Mouse (Mus musculus): Measurements from ENCODE around the gene Chek2. TPM values are rescaled to one million over a fixed set of nuclear protein-coding genes. Genes with fewer than 3 reads are reported as not detected.

Gene Chek2
- polyA plus RNA-seq, 1 experiment from 2014 or later, result 24.7 TPM

DNA sequence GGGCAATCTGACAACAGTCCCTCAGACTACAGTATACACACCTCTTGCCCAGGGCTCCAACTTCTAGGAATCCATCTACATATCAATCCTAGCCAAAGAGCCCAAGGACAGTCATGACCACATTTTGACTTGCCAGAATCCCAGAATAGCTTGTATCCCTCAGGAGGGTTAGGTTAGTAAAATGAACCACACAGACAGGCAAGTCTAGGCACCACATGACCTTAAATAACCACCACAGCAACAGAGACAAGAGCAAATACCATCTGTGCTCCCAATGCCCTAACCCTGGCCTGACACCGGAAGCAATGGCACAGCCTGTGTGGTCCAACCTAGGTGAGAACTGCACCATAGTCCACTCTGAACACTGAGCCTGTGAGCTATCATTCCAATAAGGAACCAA is 33.1 kb upstream of the Chek2 start:
- no peak for ATAC-seq (replicated peaks; ENCODE audit: insufficient number of reproducible peaks, low FRiP score, low TSS enrichment, low read depth)
- Histone ChIP-seq H3K4me2 (ENCODE audit: low read depth, low read length) (no peak overlapping the region), H3K27ac (replicated peaks; ENCODE audit: low read depth, low read length) (no peak overlapping the region), H3K4me3 (ENCODE audit: low read depth, low read length) (no peak overlapping the region), H3K27me3 (ENCODE audit: control insufficient read depth, insufficient read depth, low read length) (no peaks in the 10 kb centered on the region), H3K9me3 (replicated peaks; ENCODE audit: control insufficient read depth, low read length) (no peaks in the 10 kb centered on the region), H3K36me3 (replicated peaks; ENCODE audit: control insufficient read depth, insufficient read depth, low read depth, low read length) (peaks cover 3% of the 10 kb centered on the region; the same call in 1 of the 2 replicates), H3K9ac (replicated peaks; ENCODE audit: low read length) (no peak overlapping the region), H3K4me1 (ENCODE audit: control insufficient read depth, insufficient read depth, low read length) (peaks cover 5% of the 10 kb centered on the region)
- DNase-seq (ENCODE audit: low spot score), result no peak
- WGBS, result 68% methylated on average over 1 of the region's 1 CpGs

DNA sequence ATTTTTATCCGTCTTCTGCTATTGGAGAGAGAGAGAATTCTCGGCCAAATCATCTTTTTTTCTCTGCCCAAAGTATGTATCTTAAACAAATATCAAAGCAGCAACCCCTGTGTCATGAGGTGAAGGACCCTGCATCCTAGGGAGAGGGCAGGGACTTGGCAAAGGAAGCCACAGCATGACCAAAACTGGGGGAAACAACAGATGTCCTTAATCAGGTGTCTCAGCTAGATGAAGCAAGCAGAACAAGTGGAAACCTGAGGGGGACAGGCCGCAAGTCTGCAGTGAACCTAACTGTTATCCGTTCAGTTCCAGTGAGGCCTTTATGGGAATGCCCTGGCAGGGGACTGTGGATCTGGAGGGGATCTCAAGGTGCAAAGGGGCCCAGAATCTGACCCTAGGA is 32.3 kb upstream of the Chek2 start:
- Histone ChIP-seq H3K27ac (replicated peaks; ENCODE audit: low read depth, low read length) (no peak overlapping the region), H3K4me3 (ENCODE audit: low read depth, low read length) (peak overlapping the region; percentile 96), H3K4me2 (ENCODE audit: low read depth, low read length) (peak overlapping the region; percentile 86), H3K27me3 (ENCODE audit: control insufficient read depth, insufficient read depth, low read length) (no peaks in the 10 kb centered on the region), H3K9ac (replicated peaks; ENCODE audit: low read length) (peak overlapping the region; percentile 97), H3K36me3 (replicated peaks; ENCODE audit: control insufficient read depth, insufficient read depth, low read depth, low read length) (peaks cover 3% of the 10 kb centered on the region; the same call in 1 of the 2 replicates), H3K4me1 (ENCODE audit: control insufficient read depth, insufficient read depth, low read length) (peaks cover 5% of the 10 kb centered on the region), H3K9me3 (replicated peaks; ENCODE audit: control insufficient read depth, low read length) (no peaks in the 10 kb centered on the region)
- DNase-seq (ENCODE audit: low spot score) (no peak), ATAC-seq (replicated peaks; ENCODE audit: insufficient number of reproducible peaks, low FRiP score, low TSS enrichment, low read depth) (no peak)
- WGBS, result 80% methylated on average over 4 of the region's 4 CpGs

DNA sequence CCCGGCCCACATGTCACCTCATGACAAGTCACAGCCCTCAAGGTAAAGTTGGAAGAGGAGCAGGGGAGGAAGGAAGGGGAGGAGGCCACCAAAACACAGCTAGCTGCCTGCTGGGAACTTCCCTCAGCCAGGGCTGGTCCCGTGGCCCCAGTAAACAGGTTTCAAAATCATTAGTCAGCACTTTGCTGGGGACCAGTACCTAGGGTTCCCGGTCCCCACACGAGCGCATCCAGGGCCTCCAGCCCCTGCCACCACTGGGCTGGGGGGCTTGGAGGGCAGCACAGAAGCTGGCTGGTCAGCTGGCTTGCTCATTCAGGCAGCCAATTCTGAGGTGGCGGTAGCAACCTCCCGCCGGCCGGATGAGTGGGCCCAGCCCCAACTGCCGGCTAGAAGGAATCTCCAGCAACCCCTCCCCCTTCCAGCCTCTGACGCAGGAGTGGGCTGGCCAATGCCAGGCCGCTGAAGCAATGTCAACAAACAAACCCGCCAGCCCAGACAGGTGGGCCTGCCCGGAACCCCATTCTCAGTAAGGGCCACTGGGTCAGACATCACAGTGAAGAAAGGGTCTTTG is 31.6 kb upstream of the Chek2 start:
- WGBS, result 3% methylated on average over 14 of the region's 14 CpGs
- Histone ChIP-seq H3K9me3 (replicated peaks; ENCODE audit: control insufficient read depth, low read length) (no peaks in the 10 kb centered on the region), H3K36me3 (replicated peaks; ENCODE audit: control insufficient read depth, insufficient read depth, low read depth, low read length) (peaks cover 3% of the 10 kb centered on the region; the same call in 1 of the 2 replicates), H3K9ac (replicated peaks; ENCODE audit: low read length) (peak overlapping the region; percentile 97), H3K4me1 (ENCODE audit: control insufficient read depth, insufficient read depth, low read length) (peaks cover 5% of the 10 kb centered on the region), H3K4me2 (ENCODE audit: low read depth, low read length) (peak overlapping the region; percentile 86), H3K4me3 (ENCODE audit: low read depth, low read length) (peak overlapping the region; percentile 96), H3K27ac (replicated peaks; ENCODE audit: low read depth, low read length) (0 out of 2 replicates have a peak overlapping the region, but pooled peaks have one; percentile 28), H3K27me3 (ENCODE audit: control insufficient read depth, insufficient read depth, low read length) (no peaks in the 10 kb centered on the region)
- ATAC-seq (replicated peaks; ENCODE audit: insufficient number of reproducible peaks, low FRiP score, low TSS enrichment, low read depth) (peak; percentile 56; the same call in 1 of the 2 replicates), DNase-seq (ENCODE audit: low spot score) (peak; percentile 88)

DNA sequence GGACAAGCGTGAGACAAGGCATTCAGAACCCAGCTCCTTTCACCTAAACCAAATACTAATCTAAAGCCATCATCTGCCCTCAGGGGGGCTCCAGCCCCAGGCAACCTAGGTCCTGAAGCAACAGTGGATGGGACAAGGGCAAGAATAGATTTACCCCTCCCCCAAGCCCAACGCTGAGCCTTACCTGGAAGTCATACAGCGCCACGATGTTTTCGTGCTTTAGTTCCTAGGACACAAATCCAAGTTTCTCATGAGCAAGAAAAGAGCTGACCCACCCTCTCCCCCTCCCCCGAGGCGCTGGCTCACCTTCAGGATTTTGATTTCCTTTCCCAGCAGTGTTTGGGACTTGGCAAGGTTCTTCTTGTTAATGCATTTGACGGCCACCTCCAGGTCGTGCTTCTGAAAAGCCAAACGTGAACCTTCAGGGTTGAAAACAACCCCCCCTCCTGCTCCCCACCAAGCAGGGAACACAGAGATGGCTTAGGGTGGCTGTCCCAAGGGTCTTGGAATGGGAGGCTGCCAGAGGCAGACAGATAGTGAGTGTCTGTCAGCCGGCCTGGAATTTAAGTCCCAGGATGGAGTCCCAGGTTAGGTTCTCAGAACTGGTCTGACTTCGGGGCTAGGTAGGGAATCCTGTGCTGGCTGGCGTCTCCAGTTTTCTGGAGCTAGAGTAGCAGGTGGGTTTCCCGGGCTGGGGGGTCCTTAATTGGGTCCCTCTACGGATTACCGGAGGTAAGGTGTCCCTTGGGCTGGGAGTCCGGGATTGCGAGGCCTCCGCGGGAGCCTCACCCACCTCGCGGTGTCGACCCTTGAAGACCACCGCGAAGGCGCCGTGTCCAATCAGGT is 30.7 kb upstream of the Chek2 start:
- H3K9ac ChIP-seq (replicated peaks; ENCODE audit: low read length), result peak overlapping the region; percentile 97
- H3K36me3 ChIP-seq (replicated peaks; ENCODE audit: control insufficient read depth, insufficient read depth, low read depth, low read length), result peaks cover 3% of the 10 kb centered on the region; the same call in 1 of the 2 replicates
- 0 out of 2 replicates have a peak, but pooled peaks have one; percentile 3 for ATAC-seq (replicated peaks; ENCODE audit: insufficient number of reproducible peaks, low FRiP score, low TSS enrichment, low read depth)
- H3K4me3 ChIP-seq (ENCODE audit: low read depth, low read length), result peak overlapping the region; percentile 96
- H3K27ac ChIP-seq (replicated peaks; ENCODE audit: low read depth, low read length), result peak overlapping the region; percentile 83; the same call in 1 of the 2 replicates
- H3K4me1 ChIP-seq (ENCODE audit: control insufficient read depth, insufficient read depth, low read length), result peaks cover 5% of the 10 kb centered on the region
- H3K27me3 ChIP-seq (ENCODE audit: control insufficient read depth, insufficient read depth, low read length), result no peaks in the 10 kb centered on the region
- peak; percentile 40 for DNase-seq (ENCODE audit: low spot score)
- H3K9me3 ChIP-seq (replicated peaks; ENCODE audit: control insufficient read depth, low read length), result no peaks in the 10 kb centered on the region
- H3K4me2 ChIP-seq (ENCODE audit: low read depth, low read length), result peak overlapping the region; percentile 86
- 2% methylated on average over 27 of the region's 27 CpGs for WGBS

DNA sequence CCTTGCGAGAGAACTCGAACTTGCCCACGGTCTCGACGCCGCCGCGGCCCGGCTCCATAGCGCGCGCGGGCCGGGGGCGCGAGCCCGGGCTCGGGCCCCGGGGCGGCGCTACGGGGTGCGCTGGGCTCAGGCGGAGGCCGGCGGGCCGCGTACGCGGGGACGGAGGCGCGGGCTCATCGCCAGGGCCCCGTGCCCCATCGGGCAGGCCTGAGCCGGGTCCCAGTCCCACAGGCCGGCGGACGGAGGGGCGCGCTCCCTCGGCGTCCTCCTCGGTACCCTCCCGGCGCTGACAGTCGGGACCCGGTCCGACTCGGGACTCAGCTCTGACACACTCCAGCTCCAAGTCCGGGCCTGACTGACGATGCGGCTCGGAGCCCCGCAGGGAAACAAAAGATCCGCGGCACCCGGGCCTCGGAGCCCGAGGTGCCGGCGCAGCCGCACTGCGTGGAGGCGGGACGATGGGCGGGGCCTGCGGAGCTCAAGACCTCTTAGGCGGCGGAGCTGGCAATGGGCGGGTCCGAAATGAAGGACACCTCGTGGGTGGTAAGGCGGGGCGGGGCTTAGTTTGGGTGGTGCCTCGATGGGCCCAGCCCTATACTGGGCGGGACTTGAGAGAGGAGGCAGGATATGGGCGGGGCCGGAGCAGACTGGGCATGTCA is 30.0 kb upstream of the Chek2 start, which contains the start of gene Ulk1:
Gene Ulk1, minus strand, starts transcription at position 431 of the 659 bp plus-strand sequence.
- Histone ChIP-seq H3K9ac (replicated peaks; ENCODE audit: low read length) (peak within 1 kb of the TSS; percentile 97), H3K9me3 (replicated peaks; ENCODE audit: control insufficient read depth, low read length) (no peaks in the 10 kb centered on the region), H3K27ac (replicated peaks; ENCODE audit: low read depth, low read length) (peak within 1 kb of the TSS; percentile 83), H3K4me2 (ENCODE audit: low read depth, low read length) (peak within 1 kb of the TSS; percentile 86), H3K36me3 (replicated peaks; ENCODE audit: control insufficient read depth, insufficient read depth, low read depth, low read length) (peaks cover 3% of the 10 kb centered on the region; the same call in 1 of the 2 replicates), H3K4me1 (ENCODE audit: control insufficient read depth, insufficient read depth, low read length) (peaks cover 5% of the 10 kb centered on the region), H3K27me3 (ENCODE audit: control insufficient read depth, insufficient read depth, low read length) (no peaks in the 10 kb centered on the region), H3K4me3 (ENCODE audit: low read depth, low read length) (peak within 1 kb of the TSS; percentile 96)
- WGBS, result under 1% methylated on average over 53 of the region's 80 CpGs
- ATAC-seq (replicated peaks; ENCODE audit: insufficient number of reproducible peaks, low FRiP score, low TSS enrichment, low read depth) (peak; percentile 90), DNase-seq (ENCODE audit: low spot score) (peak; percentile 100)

DNA sequence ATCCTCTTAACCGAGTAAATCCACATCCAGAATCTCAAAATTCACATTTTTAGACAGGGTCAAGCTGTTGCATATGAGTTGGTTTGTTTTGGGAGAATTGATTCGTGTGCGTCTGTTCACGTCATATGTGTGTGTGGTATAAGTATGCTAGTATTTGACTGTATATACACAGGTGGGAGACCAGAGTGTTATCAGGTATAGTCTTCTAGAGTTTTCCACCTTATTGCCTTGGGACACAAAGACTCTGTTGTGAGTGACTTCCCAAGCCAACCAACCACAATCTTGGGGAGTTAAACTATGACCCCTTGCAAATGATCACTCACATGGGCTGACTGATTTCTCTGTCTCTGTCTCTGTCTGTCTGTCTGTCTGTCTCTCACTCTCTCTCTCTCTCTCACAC is 15.4 kb upstream of the Chek2 start:
- Histone ChIP-seq H3K27ac (replicated peaks; ENCODE audit: low read depth, low read length) (no peak overlapping the region), H3K4me2 (ENCODE audit: low read depth, low read length) (no peak overlapping the region), H3K27me3 (ENCODE audit: control insufficient read depth, insufficient read depth, low read length) (no peaks in the 10 kb centered on the region), H3K36me3 (replicated peaks; ENCODE audit: control insufficient read depth, insufficient read depth, low read depth, low read length) (no peaks in the 10 kb centered on the region), H3K9me3 (replicated peaks; ENCODE audit: control insufficient read depth, low read length) (no peaks in the 10 kb centered on the region), H3K9ac (replicated peaks; ENCODE audit: low read length) (no peak overlapping the region), H3K4me3 (ENCODE audit: low read depth, low read length) (no peak overlapping the region), H3K4me1 (ENCODE audit: control insufficient read depth, insufficient read depth, low read length) (no peaks in the 10 kb centered on the region)
- DNase-seq (ENCODE audit: low spot score) (no peak), ATAC-seq (replicated peaks; ENCODE audit: insufficient number of reproducible peaks, low FRiP score, low TSS enrichment, low read depth) (no peak)
- 90% methylated on average over 4 of the region's 4 CpGs for WGBS

DNA sequence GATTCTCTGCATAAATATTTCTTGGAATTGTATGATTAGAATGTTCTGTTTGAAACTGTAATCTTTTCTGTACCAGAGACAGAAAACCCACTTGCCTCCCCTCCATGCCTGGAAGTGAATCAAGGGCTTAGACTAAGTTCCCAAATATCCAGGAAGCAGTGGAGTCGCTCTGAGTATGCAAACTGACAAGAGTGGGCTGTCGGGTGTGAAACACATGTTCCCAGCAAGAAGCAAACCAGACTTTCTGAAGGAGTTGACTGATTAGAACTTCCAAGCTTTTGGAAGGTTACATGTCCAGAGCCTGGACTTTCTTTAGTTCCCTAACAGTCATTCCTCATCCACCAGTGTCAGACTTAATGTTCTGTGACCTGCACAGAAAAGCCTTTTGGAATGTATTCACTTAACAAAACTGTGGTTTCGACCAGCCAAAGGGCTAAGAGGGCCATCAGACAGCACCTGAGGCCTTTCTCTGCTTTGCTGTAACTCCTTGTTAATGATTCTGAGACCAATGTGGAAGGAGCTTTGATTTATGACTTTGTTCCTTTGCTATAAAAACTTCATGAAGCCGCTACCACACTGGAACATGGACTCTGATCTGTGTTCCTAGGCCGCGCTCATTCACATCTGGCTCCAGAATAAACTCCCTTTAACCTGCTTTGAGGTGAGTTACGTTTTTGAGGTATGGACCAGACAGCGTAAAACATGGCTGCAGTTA is 12.8 kb upstream of the Chek2 start:
- no peak for ATAC-seq (replicated peaks; ENCODE audit: insufficient number of reproducible peaks, low FRiP score, low TSS enrichment, low read depth)
- H3K9me3 ChIP-seq (replicated peaks; ENCODE audit: control insufficient read depth, low read length), result no peaks in the 10 kb centered on the region
- no peak overlapping the region for H3K4me2 ChIP-seq (ENCODE audit: low read depth, low read length)

More for the DNA sequence above, 12.8 kb upstream of the Chek2 start:
- no peaks in the 10 kb centered on the region for H3K4me1 ChIP-seq (ENCODE audit: control insufficient read depth, insufficient read depth, low read length)
- H3K36me3 ChIP-seq (replicated peaks; ENCODE audit: control insufficient read depth, insufficient read depth, low read depth, low read length), result no peaks in the 10 kb centered on the region
- no peak overlapping the region for H3K9ac ChIP-seq (replicated peaks; ENCODE audit: low read length)
- 93% methylated on average over 8 of the region's 8 CpGs for WGBS
- H3K4me3 ChIP-seq (ENCODE audit: low read depth, low read length), result no peak overlapping the region
- DNase-seq (ENCODE audit: low spot score), result no peak
- H3K27me3 ChIP-seq (ENCODE audit: control insufficient read depth, insufficient read depth, low read length), result no peaks in the 10 kb centered on the region
- no peak overlapping the region for H3K27ac ChIP-seq (replicated peaks; ENCODE audit: low read depth, low read length)

Data from embryonic facial prominence, embryonic 11.5 days (tissue).